Mouse (Mus musculus) neural tube, embryonic 12.5 days (tissue): ENCODE results near the gene Fgf2. TPM values are rescaled to one million over a fixed set of nuclear protein-coding genes. Genes with fewer than 3 reads are reported as not detected.
A peak's percentile ranks its signal among the peaks of the same experiment; 100 is the strongest.

Experiments
- ATAC-seq: fragments of 200-750 bp; cut with Nextera tagmentation; 2 replicates; pipeline ENCODE4 v1.8.0; 2017; ENCODE audit warnings: low read depth, mild to moderate bottlenecking, moderate TSS enrichment, moderate library complexity; ENCODE audit not compliant: low FRiP score
- H3K27ac ChIP-seq: fragments of 300-500 bp; sonication (generic); 2 replicates; pipeline ENCODE4 v1.5.1; 2016
- H3K27me3 ChIP-seq: fragments of 300-500 bp; sonication (generic); replicated peaks from 2 replicates; pipeline ENCODE4 v1.6.1; 2016; ENCODE audit warnings: mild to moderate bottlenecking
- H3K36me3 ChIP-seq: fragments of 300-500 bp; sonication (generic); 2 replicates; pipeline ENCODE4 v1.6.1; 2016; ENCODE audit warnings: mild to moderate bottlenecking
- H3K4me1 ChIP-seq: fragments of 300-500 bp; sonication (generic); 2 replicates; pipeline ENCODE4 v1.6.1; 2016
- H3K4me2 ChIP-seq: fragments of 300-500 bp; sonication (generic); replicated peaks from 2 replicates; pipeline ENCODE4 v1.6.1; 2016; ENCODE audit warnings: mild to moderate bottlenecking
- H3K4me3 ChIP-seq: fragments of 300-500 bp; sonication (generic); 2 replicates; pipeline ENCODE4 v1.5.1; 2016
- H3K9ac ChIP-seq: fragments of 300-500 bp; sonication (generic); 2 replicates; pipeline ENCODE4 v1.6.1; 2016; ENCODE audit warnings: mild to moderate bottlenecking
- H3K9me3 ChIP-seq: fragments of 300-500 bp; sonication (generic); 2 replicates; pipeline ENCODE4 v1.6.1; 2016; ENCODE audit warnings: mild to moderate bottlenecking
- WGBS: fragments of 180-500 bp; shearing (Covaris S2); methylation state at CpG from one replicate; pipeline ENCODE4 v1.1.7; 2016; 5-methylcytosine and 5-hydroxymethylcytosine counted together
- polyA plus RNA-seq: library from polyadenylated mRNA; unstranded; fragments of >200 nt; fragmentation: Nextera tagmentation; extraction: Ambion mirVana; gene quantifications from 2 replicates; pipeline ENCODE4 v1.2.1, GENCODE M21; 2016

The Fgf2 gene
- polyA plus RNA-seq, 1 experiment from 2014 or later, result 0.39 TPM

GRCm38 (mm10) chr3:37421179-37421578 lies 73.0 kb downstream of the Fgf2 start:
- peak overlapping the region; percentile 87 for H3K9ac ChIP-seq
- peak overlapping the region; percentile 92 for H3K4me2 ChIP-seq
- no peaks in the 10 kb centered on the region for H3K9me3 ChIP-seq
- H3K36me3 ChIP-seq, result peaks cover 9% of the 10 kb centered on the region
- H3K27ac ChIP-seq, result no peak overlapping the region
- 12% methylated on average over 3 of the region's 3 CpGs for WGBS
- peaks cover 13% of the 10 kb centered on the region for H3K4me1 ChIP-seq
- H3K27me3 ChIP-seq, result no peaks in the 10 kb centered on the region
- H3K4me3 ChIP-seq, result peak overlapping the region; percentile 97
- no peak for ATAC-seq

- Histone ChIP-seq H3K27ac (no peak overlapping the region), H3K36me3 (peaks cover 13% of the 10 kb centered on the region), H3K4me1 (peaks cover 5% of the 10 kb centered on the region), H3K4me2 (no peak overlapping the region), H3K9me3 (no peaks in the 10 kb centered on the region), H3K27me3 (no peaks in the 10 kb centered on the region), H3K4me3 (no peak overlapping the region), H3K9ac (no peak overlapping the region)
- no peak for ATAC-seq
- WGBS, result 93% methylated on average over 3 of the region's 3 CpGs
Observed at GRCm38 (mm10) chr3:37426069-37426468, 77.9 kb downstream of the Fgf2 start.

GRCm38 (mm10) chr3:37430359-37430758 lies 82.2 kb downstream of the Fgf2 start:
- no peak overlapping the region for H3K27ac ChIP-seq
- no peak overlapping the region for H3K4me3 ChIP-seq
- H3K27me3 ChIP-seq, result no peaks in the 10 kb centered on the region
- H3K4me2 ChIP-seq, result no peak overlapping the region
- ATAC-seq, result no peak
- no peaks in the 10 kb centered on the region for H3K4me1 ChIP-seq
- no peaks in the 10 kb centered on the region for H3K9me3 ChIP-seq
- no peak overlapping the region for H3K9ac ChIP-seq
- H3K36me3 ChIP-seq, result peaks cover 21% of the 10 kb centered on the region

GRCm38 (mm10) chr3:37439770-37440169 lies 91.6 kb downstream of the Fgf2 start:
- WGBS, result 100% methylated on average over 1 of the region's 1 CpGs
- no peaks in the 10 kb centered on the region for H3K27me3 ChIP-seq

GRCm38 (mm10) chr3:37443409-37443808 lies 95.3 kb downstream of the Fgf2 start:
- no peaks in the 10 kb centered on the region for H3K27me3 ChIP-seq
- no peak for ATAC-seq
- no peaks in the 10 kb centered on the region for H3K4me1 ChIP-seq
- H3K4me2 ChIP-seq, result no peak overlapping the region
- H3K9ac ChIP-seq, result no peak overlapping the region
- H3K36me3 ChIP-seq, result peaks cover 15% of the 10 kb centered on the region
- 88% methylated on average over 2 of the region's 2 CpGs for WGBS
- H3K4me3 ChIP-seq, result no peak overlapping the region
- no peaks in the 10 kb centered on the region for H3K9me3 ChIP-seq
- no peak overlapping the region for H3K27ac ChIP-seq

More at GRCm38 (mm10) chr3:37439770-37440169, 91.6 kb downstream of the Fgf2 start:
- Histone ChIP-seq H3K9me3 (no peaks in the 10 kb centered on the region), H3K27ac (no peak overlapping the region), H3K4me1 (no peaks in the 10 kb centered on the region), H3K4me3 (no peak overlapping the region), H3K9ac (no peak overlapping the region), H3K4me2 (no peak overlapping the region), H3K36me3 (peaks cover 22% of the 10 kb centered on the region)
- no peak for ATAC-seq

- WGBS, result 91% methylated on average over 1 of the region's 1 CpGs
- Histone ChIP-seq H3K27ac (no peak overlapping the region), H3K27me3 (no peaks in the 10 kb centered on the region), H3K9ac (no peak overlapping the region), H3K9me3 (no peaks in the 10 kb centered on the region), H3K4me1 (no peaks in the 10 kb centered on the region), H3K4me2 (no peak overlapping the region), H3K4me3 (no peak overlapping the region), H3K36me3 (no peaks in the 10 kb centered on the region)
- ATAC-seq, result no peak
Observed at GRCm38 (mm10) chr3:37455992-37456391, 107.8 kb downstream of the Fgf2 start.

Other genes with a start within 250 kb of the Fgf2 start
- 0.30 and 0.61 TPM in 2 replicates for gene Il2, start 222.4 kb upstream of the Fgf2 start, polyA plus RNA-seq
- not detected in 2 replicates for gene Il21, start 115.7 kb upstream of the Fgf2 start, polyA plus RNA-seq
- 4.6 and 5.9 TPM in 2 replicates for gene Bbs12, start 35.8 kb upstream of the Fgf2 start, polyA plus RNA-seq
- gene Cetn4, start 35.6 kb upstream of the Fgf2 start, polyA plus RNA-seq, result 2.1 and 2.6 TPM in 2 replicates
- gene Spata5, start 71.5 kb downstream of the Fgf2 start, polyA plus RNA-seq, result 39.8 and 40.7 TPM in 2 replicates
- 3.7 and 5.1 TPM in 2 replicates for gene Nudt6, start 71.9 kb downstream of the Fgf2 start, polyA plus RNA-seq